Mouse (Mus musculus) Muller cell, postnatal 12 days (primary cell): ENCODE measurements around the gene Igfbpl1.

Experiments
- DNase-seq: peaks from one replicate; pipeline ENCODE4 v3.0.0-alpha.2; 2015; ENCODE audit errors: inconsistent ontology term

The Igfbpl1 gene

GRCm38 (mm10) chr4:45822781-45823575, 3.7 kb downstream of the Igfbpl1 start:
- no peak for DNase-seq

GRCm38 (mm10) chr4:45821995-45822394, 4.7 kb downstream of the Igfbpl1 start:
- DNase-seq = no peak

GRCm38 (mm10) chr4:45820074-45820830, 6.5 kb downstream of the Igfbpl1 start:
- peak; percentile 88 for DNase-seq

- peak; percentile 82 for DNase-seq
Observed at GRCm38 (mm10) chr4:45819208-45819931, 7.4 kb downstream of the Igfbpl1 start.

- DNase-seq = peak; percentile 76
Observed at GRCm38 (mm10) chr4:45818814-45819207, 7.9 kb downstream of the Igfbpl1 start.

GRCm38 (mm10) chr4:45815542-45815941, 11.2 kb downstream of the Igfbpl1 start:
- DNase-seq = peak; percentile 72

GRCm38 (mm10) chr4:45811250-45811649, 15.5 kb downstream of the Igfbpl1 start:
- no peak for DNase-seq

GRCm38 (mm10) chr4:45808034-45808433, 18.7 kb downstream of the Igfbpl1 start:
- DNase-seq = no peak

GRCm38 (mm10) chr4:45802900-45803299, 23.8 kb downstream of the Igfbpl1 start:
- no peak for DNase-seq

GRCm38 (mm10) chr4:45799956-45800537, 26.7 kb downstream of the Igfbpl1 start:
- DNase-seq = no peak

GRCm38 (mm10) chr4:45798964-45799363, 27.8 kb downstream of the Igfbpl1 start, which contains the start of gene Aldh1b1:
Gene Aldh1b1, plus strand, starts transcription at chr4:45799022.
- DNase-seq = peak; percentile 78

- DNase-seq = no peak
Observed at GRCm38 (mm10) chr4:45796760-45797159, 30.0 kb downstream of the Igfbpl1 start.

- peak; percentile 22 for DNase-seq
Observed at GRCm38 (mm10) chr4:45795191-45795811, 31.4 kb downstream of the Igfbpl1 start.

GRCm38 (mm10) chr4:45790018-45790417, 36.7 kb downstream of the Igfbpl1 start:
- no peak for DNase-seq

GRCm38 (mm10) chr4:45789263-45789958, 37.3 kb downstream of the Igfbpl1 start:
- DNase-seq = no peak

- no peak for DNase-seq
Observed at GRCm38 (mm10) chr4:45788446-45789081, 38.2 kb downstream of the Igfbpl1 start.

GRCm38 (mm10) chr4:45786674-45787073, 40.0 kb downstream of the Igfbpl1 start:
- no peak for DNase-seq

GRCm38 (mm10) chr4:45785959-45786358, 40.8 kb downstream of the Igfbpl1 start:
- no peak for DNase-seq

GRCm38 (mm10) chr4:45783671-45784070, 43.1 kb downstream of the Igfbpl1 start:
- no peak for DNase-seq

- DNase-seq = peak; percentile 63
Observed at GRCm38 (mm10) chr4:45771619-45772018, 55.1 kb downstream of the Igfbpl1 start.
